Mouse (Mus musculus) heart, embryonic 12.5 days (tissue): Measurements from ENCODE around the gene Snx30. TPM values are rescaled to one million over a fixed set of nuclear protein-coding genes. Genes with fewer than 3 reads are reported as not detected.
A peak's percentile ranks its signal among the peaks of the same experiment; 100 is the strongest.

Source experiments
- ATAC-seq: fragments of 200-750 bp; cut with Nextera tagmentation; 2 replicates; pipeline ENCODE4 v1.8.0; 2017; ENCODE audit warnings: moderate TSS enrichment, moderate library complexity; ENCODE audit not compliant: insufficient number of reproducible peaks, low FRiP score
- H3K27ac ChIP-seq: fragments of 300-500 bp; sonication (generic); 2 replicates; pipeline ENCODE4 v1.5.1; 2016; ENCODE audit warnings: mild to moderate bottlenecking, moderate library complexity; ENCODE audit not compliant: poor library complexity, severe bottlenecking
- H3K27me3 ChIP-seq: fragments of 300-500 bp; sonication (generic); replicated peaks from 2 replicates; pipeline ENCODE4 v1.6.1; 2016; ENCODE audit warnings: mild to moderate bottlenecking, moderate library complexity
- H3K36me3 ChIP-seq: fragments of 300-500 bp; sonication (generic); 2 replicates; pipeline ENCODE4 v1.6.1; 2016; ENCODE audit warnings: mild to moderate bottlenecking, moderate library complexity
- H3K4me1 ChIP-seq: fragments of 300-500 bp; sonication (generic); replicated peaks from 2 replicates; pipeline ENCODE4 v1.6.1; 2016; ENCODE audit warnings: mild to moderate bottlenecking
- H3K4me2 ChIP-seq: fragments of 300-500 bp; sonication (generic); 2 replicates; pipeline ENCODE4 v1.6.1; 2016; ENCODE audit warnings: mild to moderate bottlenecking, moderate library complexity
- H3K4me3 ChIP-seq: fragments of 300-500 bp; sonication (generic); 2 replicates; pipeline ENCODE4 v1.5.1; 2016; ENCODE audit warnings: mild to moderate bottlenecking
- H3K9ac ChIP-seq: fragments of 300-500 bp; sonication (generic); 2 replicates; pipeline ENCODE4 v1.6.1; 2016; ENCODE audit warnings: mild to moderate bottlenecking, moderate library complexity
- H3K9me3 ChIP-seq: fragments of 300-500 bp; sonication (generic); replicated peaks from 2 replicates; pipeline ENCODE4 v1.6.1; 2016; ENCODE audit warnings: mild to moderate bottlenecking, moderate library complexity
- WGBS: fragments of 180-500 bp; shearing (Covaris S2); methylation state at CpG from one replicate; pipeline ENCODE4 v1.1.7; 2016; 5-methylcytosine and 5-hydroxymethylcytosine counted together
- polyA plus RNA-seq: library from polyadenylated mRNA; unstranded; fragments of >200 nt; fragmentation: Nextera tagmentation; extraction: Ambion mirVana; gene quantifications from 2 replicates; pipeline ENCODE4 v1.2.1, GENCODE M21; 2016

Snx30 gene
- polyA plus RNA-seq, 1 experiment from 2014 or later = 8.6 TPM

GRCm38 (mm10) chr4:59824860-59825259 lies 19.2 kb downstream of the Snx30 start:
- no peak for ATAC-seq
- Histone ChIP-seq H3K9ac (no peak overlapping the region), H3K36me3 (0 out of 2 replicates have a peak, but pooled peaks cover 2% of the 10 kb centered on the region), H3K4me3 (no peak overlapping the region), H3K27ac (no peak overlapping the region), H3K9me3 (no peaks in the 10 kb centered on the region), H3K4me2 (no peak overlapping the region), H3K27me3 (no peaks in the 10 kb centered on the region), H3K4me1 (peaks cover 18% of the 10 kb centered on the region)
- 86% methylated on average over 5 of the region's 5 CpGs for WGBS

DNA sequence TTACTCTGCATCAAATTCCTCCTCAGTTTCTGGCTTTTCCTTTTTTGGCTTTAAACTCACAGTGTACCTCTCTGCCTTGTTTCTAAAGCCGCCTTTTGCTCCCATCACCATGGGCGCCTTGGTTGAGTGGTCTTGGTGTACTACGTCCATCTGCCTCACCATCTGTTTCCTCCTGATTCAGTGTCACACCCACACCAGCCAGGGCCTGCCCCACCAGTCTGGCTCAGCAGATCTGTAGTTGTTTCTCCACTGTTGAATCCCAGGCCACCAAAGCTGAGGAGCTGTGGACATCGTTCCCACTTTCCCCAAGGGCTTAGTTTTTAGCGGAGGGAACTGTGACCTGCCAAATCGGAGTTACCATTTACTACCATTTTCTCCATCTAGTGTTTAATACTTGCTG lies 20.0 kb downstream of the Snx30 start:
- Histone ChIP-seq H3K4me3 (no peak overlapping the region), H3K4me1 (peaks cover 17% of the 10 kb centered on the region), H3K27ac (no peak overlapping the region), H3K9ac (no peak overlapping the region), H3K4me2 (no peak overlapping the region), H3K27me3 (no peaks in the 10 kb centered on the region), H3K9me3 (no peaks in the 10 kb centered on the region), H3K36me3 (0 out of 2 replicates have a peak, but pooled peaks cover 2% of the 10 kb centered on the region)
- no peak for ATAC-seq
- WGBS = 78% methylated on average over 6 of the region's 6 CpGs

- ATAC-seq = no peak
- Histone ChIP-seq H3K4me3 (no peak overlapping the region), H3K4me1 (peaks cover 17% of the 10 kb centered on the region), H3K27me3 (no peaks in the 10 kb centered on the region), H3K36me3 (0 out of 2 replicates have a peak, but pooled peaks cover 2% of the 10 kb centered on the region), H3K9ac (no peak overlapping the region), H3K4me2 (no peak overlapping the region), H3K9me3 (no peaks in the 10 kb centered on the region), H3K27ac (no peak overlapping the region)
- WGBS = 88% methylated on average over 5 of the region's 5 CpGs
Observed at GRCm38 (mm10) chr4:59826381-59826780, 20.7 kb downstream of the Snx30 start.

DNA sequence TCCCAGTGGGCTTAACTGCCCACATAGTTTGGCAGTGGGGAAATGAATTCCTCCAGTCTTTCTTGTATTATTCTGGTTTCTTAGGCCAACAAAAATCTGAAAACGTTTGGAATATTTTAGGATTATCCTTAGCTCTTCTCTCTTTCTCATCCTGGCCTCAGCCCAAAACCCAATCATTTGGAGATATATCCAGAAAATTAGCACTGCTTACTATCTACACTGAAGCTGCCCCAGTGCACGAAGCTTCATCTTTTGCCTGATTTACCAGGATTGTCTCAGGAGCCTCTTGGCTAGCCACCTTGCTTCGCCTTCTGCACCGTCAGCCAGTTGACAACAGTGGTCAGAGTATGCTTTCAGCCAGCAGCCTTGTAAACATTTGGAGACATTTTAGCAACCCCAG lies 23.4 kb downstream of the Snx30 start:
- 77% methylated on average over 4 of the region's 4 CpGs for WGBS

DNA sequence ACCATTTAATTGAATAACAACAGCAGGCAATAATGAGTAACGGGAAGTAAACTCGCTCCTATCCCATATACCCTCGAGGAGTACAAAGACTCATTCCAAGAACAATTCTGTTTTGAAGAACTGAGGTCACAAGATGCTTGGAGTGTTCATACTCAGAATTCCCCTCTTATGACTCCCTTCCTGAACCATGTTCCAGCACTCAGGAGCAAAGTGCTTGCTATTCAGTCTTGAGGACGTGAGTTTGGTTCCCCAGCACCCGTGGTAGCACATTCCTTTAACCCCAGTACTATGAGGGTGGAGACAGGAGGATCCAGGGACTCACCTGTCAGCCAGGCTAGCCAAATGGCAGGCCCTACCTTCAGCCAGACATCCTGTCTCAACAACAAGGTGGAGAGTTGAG lies 25.4 kb downstream of the Snx30 start:
- Histone ChIP-seq H3K9me3 (no peaks in the 10 kb centered on the region), H3K27me3 (no peaks in the 10 kb centered on the region), H3K27ac (no peak overlapping the region), H3K9ac (no peak overlapping the region), H3K36me3 (peaks cover 15% of the 10 kb centered on the region; the same call in 1 of the 2 replicates), H3K4me2 (no peak overlapping the region), H3K4me3 (no peak overlapping the region), H3K4me1 (no peaks in the 10 kb centered on the region; the same call in 1 of the 2 replicates)
- 78% methylated on average over 5 of the region's 5 CpGs for WGBS
- ATAC-seq = no peak

More for the DNA sequence above, 23.4 kb downstream of the Snx30 start:
- no peak overlapping the region for H3K4me3 ChIP-seq
- H3K27me3 ChIP-seq = no peaks in the 10 kb centered on the region
- 0 out of 2 replicates have a peak, but pooled peaks cover 2% of the 10 kb centered on the region for H3K36me3 ChIP-seq
- ATAC-seq = no peak
- peaks cover 2% of the 10 kb centered on the region; the same call in 1 of the 2 replicates for H3K4me1 ChIP-seq
- no peak overlapping the region for H3K9ac ChIP-seq
- no peaks in the 10 kb centered on the region for H3K9me3 ChIP-seq
- H3K27ac ChIP-seq = no peak overlapping the region
- H3K4me2 ChIP-seq = no peak overlapping the region

GRCm38 (mm10) chr4:59832810-59833209 lies 27.2 kb downstream of the Snx30 start:
- Histone ChIP-seq H3K9ac (no peak overlapping the region), H3K4me3 (no peak overlapping the region), H3K4me2 (no peak overlapping the region), H3K27ac (no peak overlapping the region), H3K4me1 (peaks cover 5% of the 10 kb centered on the region), H3K27me3 (no peaks in the 10 kb centered on the region), H3K9me3 (no peaks in the 10 kb centered on the region; the same call in 1 of the 2 replicates), H3K36me3 (peaks cover 17% of the 10 kb centered on the region; the same call in 1 of the 2 replicates)
- no peak for ATAC-seq
- WGBS = 61% methylated on average over 6 of the region's 6 CpGs

GRCm38 (mm10) chr4:59837659-59838058 lies 32.0 kb downstream of the Snx30 start:
- WGBS = 51% methylated on average over 7 of the region's 7 CpGs
- no peaks in the 10 kb centered on the region for H3K27me3 ChIP-seq
- H3K9ac ChIP-seq = 0 out of 2 replicates have a peak overlapping the region, but pooled peaks have one; percentile 40
- H3K9me3 ChIP-seq = no peaks in the 10 kb centered on the region; the same call in 1 of the 2 replicates
- H3K36me3 ChIP-seq = peaks cover 14% of the 10 kb centered on the region; the same call in 1 of the 2 replicates
- H3K27ac ChIP-seq = peak overlapping the region; percentile 56; the same call in 1 of the 2 replicates
- H3K4me1 ChIP-seq = peaks cover 27% of the 10 kb centered on the region
- no peak for ATAC-seq
- H3K4me3 ChIP-seq = no peak overlapping the region
- no peak overlapping the region for H3K4me2 ChIP-seq

GRCm38 (mm10) chr4:59844460-59845244 lies 39.0 kb downstream of the Snx30 start:
- no peak overlapping the region for H3K27ac ChIP-seq
- WGBS = 83% methylated on average over 15 of the region's 15 CpGs
- no peak overlapping the region for H3K4me3 ChIP-seq

GRCm38 (mm10) chr4:59845245-59845637 lies 39.6 kb downstream of the Snx30 start:
- no peak overlapping the region for H3K27ac ChIP-seq
- H3K4me1 ChIP-seq = peaks cover 19% of the 10 kb centered on the region
- H3K4me2 ChIP-seq = no peak overlapping the region
- no peaks in the 10 kb centered on the region for H3K27me3 ChIP-seq
- no peak for ATAC-seq
- peaks cover 13% of the 10 kb centered on the region for H3K36me3 ChIP-seq
- peaks cover 8% of the 10 kb centered on the region; the same call in 1 of the 2 replicates for H3K9me3 ChIP-seq
- 88% methylated on average over 3 of the region's 3 CpGs for WGBS
- no peak overlapping the region for H3K9ac ChIP-seq
- no peak overlapping the region for H3K4me3 ChIP-seq

More at GRCm38 (mm10) chr4:59844460-59845244, 39.0 kb downstream of the Snx30 start:
- peaks cover 8% of the 10 kb centered on the region; the same call in 1 of the 2 replicates for H3K9me3 ChIP-seq
- H3K27me3 ChIP-seq = no peaks in the 10 kb centered on the region
- H3K36me3 ChIP-seq = peaks cover 13% of the 10 kb centered on the region
- H3K4me1 ChIP-seq = peaks cover 13% of the 10 kb centered on the region
- ATAC-seq = no peak
- no peak overlapping the region for H3K9ac ChIP-seq
- H3K4me2 ChIP-seq = no peak overlapping the region

GRCm38 (mm10) chr4:59847447-59847846 lies 41.8 kb downstream of the Snx30 start:
- ATAC-seq = no peak
- Histone ChIP-seq H3K27me3 (no peaks in the 10 kb centered on the region), H3K27ac (no peak overlapping the region), H3K9me3 (peaks cover 8% of the 10 kb centered on the region; the same call in 1 of the 2 replicates), H3K4me2 (no peak overlapping the region), H3K36me3 (peaks cover 13% of the 10 kb centered on the region), H3K9ac (no peak overlapping the region), H3K4me3 (no peak overlapping the region), H3K4me1 (peaks cover 15% of the 10 kb centered on the region)
- 81% methylated on average over 5 of the region's 5 CpGs for WGBS

DNA sequence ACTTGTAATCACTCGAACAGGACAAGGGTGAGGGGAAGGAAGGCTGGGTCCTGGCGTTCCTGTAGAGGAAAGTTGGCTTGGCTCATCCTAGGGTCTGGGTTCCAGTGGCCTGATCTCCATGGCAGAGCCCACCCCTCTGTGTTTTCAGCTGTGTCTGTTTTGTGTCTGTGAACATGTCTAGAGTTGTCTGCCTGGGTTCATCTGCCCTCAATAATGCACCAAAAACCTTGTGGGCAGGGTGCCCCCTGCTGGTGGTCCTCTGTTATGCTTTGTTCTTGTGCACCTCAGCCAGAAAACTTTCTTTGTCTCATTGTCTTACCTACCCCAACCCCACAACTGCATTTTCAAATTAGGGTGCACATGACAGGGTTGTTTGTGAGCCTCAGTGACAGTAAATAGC lies 44.5 kb downstream of the Snx30 start:
- Histone ChIP-seq H3K27ac (no peak overlapping the region), H3K27me3 (no peaks in the 10 kb centered on the region), H3K36me3 (peaks cover 13% of the 10 kb centered on the region), H3K9ac (no peak overlapping the region), H3K9me3 (peaks cover 8% of the 10 kb centered on the region; the same call in 1 of the 2 replicates), H3K4me1 (peaks cover 13% of the 10 kb centered on the region; the same call in 1 of the 2 replicates), H3K4me3 (no peak overlapping the region), H3K4me2 (no peak overlapping the region)
- WGBS = 55% methylated on average over 2 of the region's 2 CpGs
- peak; percentile 61; the same call in 1 of the 2 replicates for ATAC-seq
